Mouse (Mus musculus): ENCODE data around the gene Dffa. TPM values are rescaled to one million over a fixed set of nuclear protein-coding genes. Genes with fewer than 3 reads are reported as not detected.
A peak's percentile ranks its signal among the peaks of the same experiment; 100 is the strongest.
"Not testable (repeated sequence)": the region's sequence is repeated elsewhere in the genome, so short reads cannot be mapped to it uniquely, and the experiment has no call there.

Dffa gene
- total RNA-seq, 2 experiments from 2014 or later = 61.7 to 85.6 TPM

DNA sequence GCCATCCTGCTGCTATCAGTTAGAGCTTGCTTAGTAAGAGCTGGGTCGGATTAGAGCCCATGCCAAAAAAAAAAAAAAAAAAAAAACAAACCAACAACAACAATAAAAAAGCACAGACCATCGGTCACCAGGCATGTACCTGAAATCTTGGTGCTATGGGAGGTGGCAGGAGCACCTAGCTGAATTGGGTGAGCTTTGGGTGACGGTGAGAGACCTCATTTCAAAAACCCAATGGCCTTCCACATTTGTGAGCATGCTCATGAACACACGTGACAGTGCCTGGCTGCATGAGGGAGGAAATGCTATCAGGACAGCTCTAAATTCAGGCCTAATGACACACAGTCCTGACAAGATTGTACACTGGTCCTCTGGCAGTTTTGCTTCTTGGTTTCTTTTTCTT lies 44.1 kb downstream of the Dffa start:
- no peak for DNase-seq

DNA sequence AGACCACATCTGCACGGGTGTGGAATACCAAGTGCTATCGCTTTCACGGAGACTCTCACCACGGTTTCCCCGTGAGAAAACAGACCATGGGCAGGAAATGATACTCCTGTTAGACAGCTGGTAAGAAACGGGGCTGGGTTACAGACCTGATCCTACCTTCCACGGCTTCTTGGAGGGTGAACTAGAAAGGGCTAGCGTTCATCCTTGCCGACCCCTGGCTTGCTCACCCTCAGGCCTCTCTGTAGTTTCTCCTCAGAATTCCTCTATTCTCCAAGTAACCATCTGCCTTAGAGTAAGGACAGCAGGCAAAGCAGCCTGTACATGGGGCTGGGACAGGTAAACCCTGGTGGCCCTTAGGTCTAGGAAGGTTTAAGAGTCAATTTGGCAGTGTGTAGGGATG lies 45.2 kb downstream of the Dffa start:
- no peak for DNase-seq

DNA sequence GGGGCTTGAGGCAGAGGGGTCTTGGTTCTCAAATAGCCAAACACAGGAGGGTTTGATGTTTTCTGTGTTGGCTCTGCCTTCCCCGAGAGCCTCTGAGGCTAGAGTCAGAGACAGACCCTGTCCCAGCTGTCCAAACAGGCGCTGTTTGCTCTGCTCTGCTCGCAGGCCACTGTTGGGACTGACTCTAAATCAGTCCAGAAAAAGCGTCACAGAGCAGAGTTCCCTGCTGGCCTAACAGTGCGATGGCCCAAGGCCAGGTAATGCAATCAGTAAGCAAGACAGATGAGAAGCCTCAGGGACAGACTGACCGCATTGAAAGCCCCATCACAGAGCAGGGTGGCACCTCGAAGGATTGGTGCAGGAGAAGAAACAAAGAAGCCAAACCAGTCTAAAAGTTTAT lies 45.7 kb downstream of the Dffa start:
- no peak for DNase-seq

DNA sequence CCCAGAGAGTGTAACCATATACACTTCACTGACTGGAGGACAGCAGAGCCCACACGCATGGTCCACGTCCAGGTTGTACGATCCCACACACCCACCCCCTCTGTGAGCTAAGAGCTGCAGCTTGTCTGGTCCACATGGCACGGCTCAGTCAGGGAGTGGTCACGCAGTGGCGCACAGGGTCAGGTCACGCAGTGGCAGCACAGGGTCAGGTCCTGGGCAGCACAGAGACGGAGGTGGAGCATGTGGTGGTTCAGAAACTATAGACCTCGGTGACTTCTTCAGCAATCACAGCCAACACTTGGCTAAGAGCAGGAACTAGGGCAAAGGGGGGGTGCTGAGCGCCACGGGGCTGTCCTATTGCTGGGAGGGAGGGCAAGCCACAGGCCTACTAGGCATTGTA lies 46.3 kb downstream of the Dffa start:
- DNase-seq = no peak

DNA sequence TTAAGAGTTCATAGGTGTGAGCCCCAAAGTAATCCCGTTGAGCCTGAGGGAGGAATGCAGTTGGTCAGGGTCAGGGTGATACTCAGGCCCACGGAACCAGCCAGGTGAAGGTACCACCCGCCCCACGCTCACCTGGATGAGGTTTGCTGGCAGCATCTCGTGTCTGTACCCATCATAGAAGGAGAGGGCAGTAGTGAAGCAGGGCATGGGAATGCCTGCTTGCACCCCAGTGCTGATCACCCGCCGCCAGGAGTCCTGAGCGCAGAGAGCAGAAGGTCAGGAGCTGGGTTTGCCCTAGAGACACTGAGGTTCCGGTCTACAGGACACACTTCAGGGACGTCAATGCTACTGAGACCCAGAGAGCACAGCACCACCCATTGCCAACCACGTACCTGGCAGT lies 46.8 kb downstream of the Dffa start:
- no peak for DNase-seq

DNA sequence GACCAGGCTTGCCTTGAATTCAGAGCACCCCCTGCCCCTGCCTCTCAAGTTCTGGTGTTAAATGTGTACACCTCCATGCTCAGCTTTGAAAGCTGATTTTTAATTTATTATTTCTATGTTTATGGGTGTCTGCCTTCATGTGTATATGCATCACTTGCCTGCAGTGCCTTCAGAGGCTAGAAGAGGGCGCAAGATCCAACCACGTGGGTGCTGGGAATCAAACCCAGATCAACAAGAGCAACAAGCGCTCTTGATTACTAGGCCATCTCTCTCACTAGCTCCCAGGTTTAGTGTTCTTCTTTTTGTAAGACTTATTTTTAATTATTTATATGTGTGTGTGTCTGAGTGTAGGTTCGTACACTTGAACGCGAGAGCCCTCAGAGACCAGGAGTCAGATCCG lies 50.9 kb downstream of the Dffa start:
- DNase-seq = no peak

DNA sequence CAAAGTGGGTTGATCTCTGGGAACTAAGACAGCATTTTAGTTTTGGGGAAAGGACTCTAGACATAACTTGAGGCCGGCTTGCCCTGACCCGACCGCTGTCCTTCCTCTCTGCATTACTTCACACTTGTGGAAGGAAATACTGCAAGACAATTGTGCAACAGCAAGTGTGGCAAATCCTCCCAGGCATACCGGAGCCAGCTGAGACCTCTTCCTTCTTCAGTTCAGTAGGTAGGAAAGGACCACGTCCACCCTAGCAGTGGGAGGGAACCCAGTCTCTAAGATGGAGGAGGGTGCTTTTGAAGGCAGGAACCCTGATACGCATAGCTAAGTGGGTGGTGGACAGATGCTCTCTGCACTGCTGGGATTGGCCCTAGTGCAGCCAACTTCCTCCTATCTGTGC lies 51.8 kb downstream of the Dffa start:
- DNase-seq = no peak

DNA sequence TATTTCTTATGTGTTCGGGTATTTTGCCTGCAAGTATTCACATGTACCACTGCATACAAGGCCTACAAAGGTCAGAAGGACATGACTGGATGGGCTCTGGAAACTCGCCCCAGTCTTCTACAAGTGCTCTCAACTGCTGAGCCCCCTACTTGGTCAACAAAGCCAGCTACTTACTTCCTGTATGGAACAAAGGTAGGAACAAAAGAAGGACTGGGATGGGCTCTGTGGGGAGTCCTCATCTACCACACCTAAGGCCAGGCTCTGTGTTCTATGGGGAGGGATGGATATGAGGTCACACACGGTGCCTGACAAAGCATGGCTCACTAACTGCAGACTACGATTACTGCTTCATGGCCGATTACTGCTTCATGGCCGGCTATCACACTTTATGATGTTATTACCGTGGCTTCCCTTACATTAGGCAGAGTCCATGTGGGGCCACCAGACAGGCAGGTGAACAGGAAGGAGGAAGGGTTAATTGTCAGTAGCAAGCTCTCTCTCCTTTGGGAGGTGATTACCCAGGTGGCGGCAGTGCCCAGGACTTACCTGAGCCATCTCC lies 53.5 kb downstream of the Dffa start:
- no peak for DNase-seq

DNA sequence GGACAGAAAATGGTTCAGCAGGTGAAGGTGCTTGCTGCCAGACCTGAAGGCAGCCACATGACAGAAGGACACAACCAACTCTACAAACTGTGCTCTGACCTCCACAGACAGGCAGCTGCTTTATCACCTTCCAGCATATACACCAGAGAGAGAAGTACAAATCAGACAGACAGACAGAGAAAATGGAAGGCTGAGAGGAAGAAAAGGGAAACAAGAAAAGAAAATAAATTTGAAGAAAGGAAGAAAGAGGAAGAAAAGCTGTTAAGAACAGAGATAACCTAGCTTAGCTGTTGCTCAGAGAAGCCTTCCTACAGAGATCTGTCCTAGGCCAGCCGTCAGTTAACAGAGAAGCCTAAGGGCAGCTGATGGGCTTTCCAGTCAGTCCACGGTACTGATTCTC lies 55.3 kb downstream of the Dffa start:
- no peak for DNase-seq

DNA sequence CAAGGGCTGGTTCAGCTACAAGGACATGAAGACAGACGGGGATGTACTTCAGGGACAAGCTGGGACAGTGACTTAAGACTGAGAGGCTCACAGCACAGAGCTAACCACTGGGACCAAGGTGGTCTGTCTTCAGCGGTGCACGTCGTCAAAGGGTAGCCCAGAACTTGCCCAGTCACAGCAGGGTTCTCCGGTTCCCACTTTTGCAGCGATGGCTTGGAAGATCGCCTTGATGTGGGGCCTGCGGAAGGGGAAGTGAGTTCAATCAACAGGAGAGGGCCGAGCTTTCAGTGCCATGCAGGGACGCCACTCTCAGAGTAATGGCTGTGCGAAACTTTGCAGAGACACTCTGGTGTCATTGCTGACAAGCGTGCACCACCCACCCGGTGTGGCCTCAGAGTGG lies 55.9 kb downstream of the Dffa start:
- DNase-seq = no peak

DNA sequence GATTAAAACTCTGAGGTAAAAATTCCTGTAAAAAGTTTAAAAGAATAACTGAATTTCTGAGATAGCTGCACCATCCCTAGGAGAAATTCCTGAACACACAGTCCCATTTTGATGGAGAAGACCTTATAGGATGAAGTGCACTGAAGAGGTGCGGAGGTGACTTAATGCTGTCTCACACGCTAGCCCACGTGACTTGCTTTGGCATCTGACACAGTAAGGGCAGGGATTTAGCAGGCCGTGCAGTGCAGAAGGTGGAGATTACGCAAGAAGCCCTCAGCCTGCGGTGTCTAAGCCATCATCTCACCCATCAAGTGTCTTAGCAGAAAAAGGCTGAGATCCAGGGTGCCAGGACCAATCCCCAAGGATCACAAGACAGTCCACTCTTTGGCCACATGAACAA lies 57.2 kb downstream of the Dffa start:
- DNase-seq = no peak

DNA sequence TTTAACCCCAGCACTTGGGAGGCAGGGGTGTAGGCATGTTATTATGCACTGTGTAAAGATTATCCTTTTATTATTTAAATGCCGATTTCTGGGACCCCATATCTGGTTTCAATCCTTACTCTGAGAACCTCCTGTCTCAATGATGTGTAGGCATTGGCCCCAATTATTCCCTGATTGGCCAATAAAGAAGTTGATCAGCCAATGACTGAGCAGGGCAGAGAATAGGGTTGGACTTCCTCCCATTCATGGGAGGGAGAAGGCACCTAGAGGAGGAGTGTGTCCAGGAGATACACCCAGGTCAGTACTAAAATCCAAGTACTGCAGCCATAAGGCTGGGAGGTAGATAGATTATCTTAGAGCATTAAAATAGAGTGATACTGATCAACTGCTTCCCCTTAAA lies 59.2 kb downstream of the Dffa start:
- no peak for DNase-seq

DNA sequence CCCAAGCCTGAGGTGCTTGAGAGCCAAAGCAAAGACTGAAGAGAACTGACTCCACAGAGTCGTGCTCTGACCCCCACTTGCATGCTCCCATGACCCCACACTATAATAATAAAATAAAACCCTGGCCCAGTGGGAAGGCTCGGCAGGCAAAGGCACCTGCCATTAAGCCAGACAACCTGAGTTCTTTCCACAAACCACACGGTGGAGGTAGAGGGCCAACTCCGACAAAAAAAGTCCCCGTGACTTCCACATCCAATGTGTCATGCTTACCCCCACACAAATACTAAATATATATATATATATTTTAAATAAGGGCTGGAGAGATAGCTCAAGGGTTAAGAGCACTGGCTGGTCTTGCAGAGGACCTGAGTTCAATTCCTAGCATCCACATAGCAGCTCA lies 60.2 kb downstream of the Dffa start:
- DNase-seq = no peak

DNA sequence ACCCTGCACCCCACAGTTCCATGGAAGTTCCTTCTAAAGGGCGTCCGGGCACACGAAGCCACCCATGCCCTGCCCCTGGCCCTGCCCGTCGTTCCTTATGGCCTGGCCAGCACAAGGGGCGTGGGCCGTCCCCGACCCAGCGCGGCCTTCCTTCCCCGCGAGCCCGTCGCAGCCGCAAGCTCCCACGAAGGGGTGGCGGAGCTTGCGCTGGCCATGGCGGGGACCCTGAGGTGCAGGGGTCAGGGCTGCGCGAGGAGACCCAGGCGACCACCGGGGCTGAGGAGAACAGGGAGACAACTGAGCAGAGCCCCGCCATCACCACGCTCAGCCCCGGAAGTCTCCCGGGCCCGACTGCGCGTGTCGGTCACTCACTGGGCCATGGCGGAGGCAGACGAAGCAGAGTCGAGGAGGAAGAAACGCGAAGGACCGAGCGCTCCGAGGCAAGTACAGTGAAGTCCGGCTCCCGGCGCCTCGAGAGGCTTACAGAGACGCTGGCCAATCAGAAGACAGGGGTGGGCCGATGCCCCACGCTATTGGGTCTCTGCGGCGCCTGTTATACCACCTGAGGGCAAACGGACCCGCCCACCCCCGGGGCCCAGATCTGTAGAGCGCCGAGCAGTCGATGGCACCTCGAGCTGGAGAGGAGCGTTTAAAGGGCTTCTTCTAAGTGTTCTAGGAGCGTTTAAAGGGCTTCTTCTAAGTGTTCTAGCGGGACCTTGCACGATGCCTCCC lies 62.4 kb downstream of the Dffa start, which contains the start of gene Pgd:
Pgd (minus strand) TSS at position 557 of the 732 bp plus-strand sequence.
- DNase-seq = peak; percentile 97

DNA sequence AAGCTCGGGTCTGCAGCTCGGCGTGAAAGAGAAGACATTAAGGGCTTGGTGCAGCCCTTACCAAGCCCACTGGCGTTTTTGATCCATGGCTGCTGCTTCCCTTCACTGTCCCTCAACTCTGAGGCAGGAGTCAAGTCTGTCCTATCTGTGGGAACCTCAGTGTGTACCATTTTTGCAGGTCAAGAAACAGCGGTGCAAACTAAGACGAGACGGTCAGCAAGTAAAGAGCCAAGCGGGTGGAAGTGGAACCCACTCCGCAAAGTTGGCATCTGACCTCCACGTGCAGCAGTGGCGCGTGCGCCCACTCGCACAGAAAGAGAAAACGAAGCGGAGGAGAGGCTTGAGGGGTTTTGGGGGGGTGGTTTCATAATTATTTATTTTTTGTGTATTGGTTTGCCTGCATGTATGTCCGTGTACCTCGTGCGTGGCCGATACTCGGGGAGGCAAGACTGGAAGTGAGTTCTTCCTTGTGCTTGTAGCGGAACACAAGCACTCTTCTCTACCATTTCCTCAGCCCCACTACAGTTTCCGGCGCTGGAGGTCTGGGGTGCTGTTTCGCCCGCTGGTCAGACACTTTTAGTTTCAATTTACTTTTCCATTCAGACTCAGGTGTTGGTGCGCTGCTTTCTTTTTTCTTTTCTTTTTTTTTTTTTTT lies 63.1 kb downstream of the Dffa start:
- DNase-seq = peak; percentile 22

DNA sequence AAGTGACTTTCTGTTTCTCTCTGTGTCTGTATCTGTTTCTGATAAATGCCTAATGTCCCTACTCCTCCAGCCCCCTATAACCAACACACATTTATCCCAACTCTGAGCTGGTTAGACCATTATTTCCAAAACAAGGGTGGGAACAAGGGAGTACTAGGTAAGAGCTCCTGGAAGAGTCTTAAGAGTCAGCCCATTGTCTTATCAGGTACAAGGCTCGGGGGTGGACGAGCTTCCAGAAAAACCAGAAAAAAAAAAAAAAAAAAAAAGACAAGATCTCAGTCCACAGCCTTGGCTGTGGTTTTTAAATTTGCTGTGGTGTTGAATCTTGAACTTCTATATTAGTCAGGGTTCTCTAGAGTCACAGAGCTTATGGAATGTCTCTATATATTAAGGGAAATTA lies 64.1 kb downstream of the Dffa start:
- no peak for DNase-seq

DNA sequence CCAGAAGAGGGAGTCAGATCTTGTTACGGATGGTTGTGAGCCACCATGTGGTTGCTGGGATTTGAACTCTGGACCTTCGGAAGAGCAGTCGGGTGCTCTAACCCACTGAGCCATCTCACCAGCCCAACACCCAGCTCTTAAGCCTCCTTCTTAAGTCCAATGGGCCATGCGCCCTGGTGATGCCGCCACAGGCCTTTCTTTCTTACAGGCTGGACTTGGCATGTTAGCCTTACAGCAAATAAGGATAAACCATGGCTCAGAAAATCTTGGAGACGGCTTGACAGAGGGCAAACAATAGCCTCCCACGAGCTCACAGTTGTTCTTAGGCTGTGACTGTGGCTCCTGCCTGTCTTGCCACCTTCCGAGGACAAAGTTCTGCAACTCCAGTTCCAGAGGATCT lies 66.0 kb downstream of the Dffa start:
- not testable (repeated sequence) for DNase-seq

Other genes starting within 250 kb of the Dffa start
- 10 to 100 TPM; 17.5 to 18.8 TPM for gene Pex14, start 4.3 kb upstream of the Dffa start, total RNA-seq (2021)
- gene Cort, start 22.6 kb downstream of the Dffa start, total RNA-seq (2021) = under 1 TPM; 0.59 to 0.70 TPM
- gene Cenps, start 33.5 kb downstream of the Dffa start, total RNA-seq (2021) = 1 to 10 TPM; 5.8 to 6.5 TPM
- 10 to 100 TPM; 14.4 to 20.0 TPM for gene Pgd, start 62.6 kb downstream of the Dffa start, total RNA-seq (2021)
- 100 to 1,000 TPM; 304 to 308 TPM for gene Kif1b, start 203.5 kb downstream of the Dffa start, total RNA-seq (2021)